Mouse (Mus musculus) olfactory bulb, adult 2 months (tissue): ENCODE data around the gene Smg8.

Experiments
- CTCF ChIP-seq: fragments of 200-500 bp; IDR thresholded peaks from 2 replicates; pipeline ENCODE4 v1.5.1; 2012; ENCODE audit warnings: low read depth, mild to moderate bottlenecking, low read length, moderate library complexity; ENCODE audit not compliant: insufficient read depth
- POLR2A ChIP-seq: fragments of 200-500 bp; IDR thresholded peaks from 2 replicates; pipeline ENCODE4 v1.6.1; 2012; ENCODE audit warnings: mild to moderate bottlenecking, low read depth, low read length, moderate library complexity; ENCODE audit not compliant: insufficient read depth

DNA sequence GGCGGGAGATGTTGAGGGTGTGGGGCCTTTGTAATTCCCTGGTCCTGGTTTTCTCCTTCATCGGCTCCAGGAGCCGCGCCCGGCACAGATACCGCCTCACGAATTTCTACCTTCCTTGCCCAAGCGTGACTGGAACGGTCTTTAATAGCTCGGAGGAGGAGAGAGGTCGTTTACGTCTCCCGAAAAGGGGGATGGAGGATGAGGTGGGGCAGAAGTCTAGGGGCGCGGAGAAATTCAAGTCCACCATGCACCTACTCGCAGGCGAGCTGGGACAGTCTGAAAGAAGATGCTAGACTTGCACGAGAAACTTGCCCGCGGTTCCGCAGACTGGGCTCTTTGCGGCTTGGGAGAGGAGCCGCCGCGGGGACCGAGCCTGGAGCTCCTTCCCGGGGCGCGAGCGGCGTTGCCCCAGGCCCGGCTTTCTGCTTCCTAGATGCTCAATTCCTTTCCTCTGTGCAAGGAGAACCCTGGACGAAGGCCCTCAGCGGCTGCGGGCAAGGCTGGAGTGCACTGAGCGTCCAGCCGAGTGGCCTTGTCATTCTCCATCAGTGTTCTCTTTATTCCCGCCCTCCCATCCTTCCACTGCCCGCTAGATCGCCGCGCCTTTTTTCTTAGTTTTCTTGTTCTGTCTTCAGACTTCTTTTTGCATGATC, 23.1 kb upstream of the Smg8 start:
- TF ChIP-seq CTCF (no peak), POLR2A (no peak)
